Mouse (Mus musculus) lung, postnatal 0 days (tissue): ENCODE results near the gene Gpr50.

ENCODE experiments used
- CTCF ChIP-seq: IDR thresholded peaks from 2 replicates; pipeline ENCODE4 v1.5.1; 2016; ENCODE audit warnings: antibody characterized with exemption, mild to moderate bottlenecking
- EP300 ChIP-seq: IDR thresholded peaks from 2 replicates; pipeline ENCODE4 v1.6.1; 2016; ENCODE audit warnings: antibody characterized with exemption, mild to moderate bottlenecking, control low read depth

GRCm38 (mm10) chrX:71648434-71648833 lies 15.0 kb upstream of the Gpr50 start:
- TF ChIP-seq CTCF = no peak
- no peak for TF ChIP-seq EP300
